Mouse (Mus musculus): ENCODE measurements at regions not wholly inside any gene's neighbourhood (a gene's known extent, or its start where the extent isn't known, plus 50 kb on each side); places are given as distances from the start of the nearest gene placed in this dataset.
A peak's percentile ranks its signal among the peaks of the same experiment; 100 is the strongest.
"Not testable (repeated sequence)": the region's sequence is repeated elsewhere in the genome, so short reads cannot be mapped to it uniquely, and the experiment has no call there.

- Histone ChIP-seq H3K27me3 (no peaks in the 10 kb centered on the region), H3K27ac (no peak overlapping the region), H3K9ac (no peak overlapping the region), H3K4me1 (replicated peaks) (peaks cover 4% of the 10 kb centered on the region), H3K4me2 (no peak overlapping the region), H3K9me3 (replicated peaks) (no peaks in the 10 kb centered on the region), H3K4me3 (no peak overlapping the region), H3K36me3 (no peaks in the 10 kb centered on the region)
- 0 out of 2 replicates have a peak, but pooled peaks have one; percentile 43 for ATAC-seq (replicated peaks; ENCODE audit: insufficient number of reproducible peaks, insufficient read depth, low FRiP score, low read depth)
- 45% methylated on average over 9 of the region's 9 CpGs for WGBS
Measured at GRCm38 (mm10) chr13:52306783-52307440, 224.2 kb downstream of the Diras2 start.

GRCm38 (mm10) chr13:52310954-52311353 is 220.1 kb downstream of the Diras2 start:
- Histone ChIP-seq H3K4me2 (no peak overlapping the region), H3K27me3 (no peaks in the 10 kb centered on the region), H3K4me1 (replicated peaks) (peaks cover 4% of the 10 kb centered on the region), H3K27ac (no peak overlapping the region), H3K9ac (no peak overlapping the region), H3K9me3 (replicated peaks) (no peaks in the 10 kb centered on the region), H3K4me3 (no peak overlapping the region), H3K36me3 (no peaks in the 10 kb centered on the region)
- 39% methylated on average over 2 of the region's 2 CpGs for WGBS
- no peak for ATAC-seq (replicated peaks; ENCODE audit: insufficient number of reproducible peaks, insufficient read depth, low FRiP score, low read depth)

- Histone ChIP-seq H3K4me1 (replicated peaks) (no peaks in the 10 kb centered on the region), H3K9ac (no peak overlapping the region), H3K27ac (no peak overlapping the region), H3K9me3 (replicated peaks) (no peaks in the 10 kb centered on the region), H3K4me2 (no peak overlapping the region), H3K4me3 (no peak overlapping the region), H3K27me3 (no peaks in the 10 kb centered on the region), H3K36me3 (no peaks in the 10 kb centered on the region)
- ATAC-seq (replicated peaks; ENCODE audit: insufficient number of reproducible peaks, insufficient read depth, low FRiP score, low read depth), result no peak
- 93% methylated on average over 2 of the region's 2 CpGs for WGBS
Measured at GRCm38 (mm10) chr13:52318276-52318675, 212.8 kb downstream of the Diras2 start.

GRCm38 (mm10) chr13:52323691-52324090 is 207.4 kb downstream of the Diras2 start:
- H3K4me2 ChIP-seq, result no peak overlapping the region
- no peaks in the 10 kb centered on the region; the same call in 1 of the 2 replicates for H3K27me3 ChIP-seq
- H3K9me3 ChIP-seq (replicated peaks), result no peaks in the 10 kb centered on the region
- H3K36me3 ChIP-seq, result no peaks in the 10 kb centered on the region
- WGBS, result 43% methylated on average over 3 of the region's 3 CpGs
- H3K4me1 ChIP-seq (replicated peaks), result no peaks in the 10 kb centered on the region; the same call in 1 of the 2 replicates
- no peak overlapping the region for H3K27ac ChIP-seq
- H3K4me3 ChIP-seq, result no peak overlapping the region
- no peak overlapping the region for H3K9ac ChIP-seq
- ATAC-seq (replicated peaks; ENCODE audit: insufficient number of reproducible peaks, insufficient read depth, low FRiP score, low read depth), result no peak

- WGBS, result 78% methylated on average over 3 of the region's 3 CpGs
- H3K36me3 ChIP-seq; ATAC-seq (replicated peaks; ENCODE audit: insufficient number of reproducible peaks, insufficient read depth, low FRiP score, low read depth); H3K27ac ChIP-seq; H3K4me3 ChIP-seq; H3K9ac ChIP-seq; H3K4me2 ChIP-seq; H3K4me1 ChIP-seq (replicated peaks); H3K27me3 ChIP-seq; H3K9me3 ChIP-seq (replicated peaks): not testable (repeated sequence)
Measured at GRCm38 (mm10) chr13:52324378-52324777, 206.7 kb downstream of the Diras2 start.

GRCm38 (mm10) chr13:52325647-52326046 is 205.4 kb downstream of the Diras2 start:
- WGBS, result 82% methylated on average over 6 of the region's 6 CpGs
- H3K9me3 ChIP-seq (replicated peaks); ATAC-seq (replicated peaks; ENCODE audit: insufficient number of reproducible peaks, insufficient read depth, low FRiP score, low read depth); H3K4me1 ChIP-seq (replicated peaks); H3K9ac ChIP-seq; H3K27ac ChIP-seq; H3K27me3 ChIP-seq; H3K4me3 ChIP-seq; H3K36me3 ChIP-seq; H3K4me2 ChIP-seq: not testable (repeated sequence)

GRCm38 (mm10) chr13:52327734-52328133 is 203.3 kb downstream of the Diras2 start:
- Histone ChIP-seq H3K27me3 (no peaks in the 10 kb centered on the region; the same call in 1 of the 2 replicates), H3K36me3 (no peaks in the 10 kb centered on the region), H3K4me2 (no peak overlapping the region), H3K4me3 (no peak overlapping the region), H3K27ac (no peak overlapping the region), H3K4me1 (replicated peaks) (no peaks in the 10 kb centered on the region; the same call in 1 of the 2 replicates), H3K9me3 (replicated peaks) (no peaks in the 10 kb centered on the region), H3K9ac (no peak overlapping the region)
- no peak for ATAC-seq (replicated peaks; ENCODE audit: insufficient number of reproducible peaks, insufficient read depth, low FRiP score, low read depth)
- WGBS, result 88% methylated on average over 9 of the region's 9 CpGs

GRCm38 (mm10) chr13:52328766-52329165 is 202.3 kb downstream of the Diras2 start:
- H3K36me3 ChIP-seq, result no peaks in the 10 kb centered on the region
- no peak overlapping the region for H3K27ac ChIP-seq
- no peaks in the 10 kb centered on the region; the same call in 1 of the 2 replicates for H3K4me1 ChIP-seq (replicated peaks)
- H3K27me3 ChIP-seq, result no peaks in the 10 kb centered on the region; the same call in 1 of the 2 replicates
- H3K4me3 ChIP-seq, result no peak overlapping the region
- ATAC-seq (replicated peaks; ENCODE audit: insufficient number of reproducible peaks, insufficient read depth, low FRiP score, low read depth), result no peak
- no peak overlapping the region for H3K9ac ChIP-seq
- no peak overlapping the region for H3K4me2 ChIP-seq
- H3K9me3 ChIP-seq (replicated peaks), result no peaks in the 10 kb centered on the region
- WGBS, result 66% methylated on average over 8 of the region's 8 CpGs

- Histone ChIP-seq H3K9me3 (replicated peaks) (no peaks in the 10 kb centered on the region), H3K27me3 (no peaks in the 10 kb centered on the region; the same call in 1 of the 2 replicates), H3K36me3 (no peaks in the 10 kb centered on the region), H3K4me1 (replicated peaks) (no peaks in the 10 kb centered on the region), H3K4me3 (no peak overlapping the region), H3K9ac (no peak overlapping the region), H3K27ac (no peak overlapping the region), H3K4me2 (no peak overlapping the region)
- WGBS, result 91% methylated on average over 5 of the region's 5 CpGs
- no peak for ATAC-seq (replicated peaks; ENCODE audit: insufficient number of reproducible peaks, insufficient read depth, low FRiP score, low read depth)
Measured at GRCm38 (mm10) chr13:52331068-52331467, 200.0 kb downstream of the Diras2 start.

- 68% methylated on average over 3 of the region's 3 CpGs for WGBS
- H3K4me2 ChIP-seq, result no peak overlapping the region
- no peak overlapping the region for H3K27ac ChIP-seq
- H3K9ac ChIP-seq, result no peak overlapping the region
- no peaks in the 10 kb centered on the region for H3K9me3 ChIP-seq (replicated peaks)
- no peaks in the 10 kb centered on the region for H3K27me3 ChIP-seq
- no peak overlapping the region for H3K4me3 ChIP-seq
- no peak for ATAC-seq (replicated peaks; ENCODE audit: insufficient number of reproducible peaks, insufficient read depth, low FRiP score, low read depth)
- H3K4me1 ChIP-seq (replicated peaks), result 0 out of 2 replicates have a peak, but pooled peaks cover 3% of the 10 kb centered on the region
- H3K36me3 ChIP-seq, result no peaks in the 10 kb centered on the region
Measured at GRCm38 (mm10) chr13:52334962-52335361, 196.1 kb downstream of the Diras2 start.

- H3K9ac ChIP-seq, result no peak overlapping the region
- H3K27ac ChIP-seq, result no peak overlapping the region
- no peaks in the 10 kb centered on the region for H3K9me3 ChIP-seq (replicated peaks)
- no peak for ATAC-seq (replicated peaks; ENCODE audit: insufficient number of reproducible peaks, insufficient read depth, low FRiP score, low read depth)
- no peaks in the 10 kb centered on the region for H3K27me3 ChIP-seq
- 0 out of 2 replicates have a peak, but pooled peaks cover 3% of the 10 kb centered on the region for H3K4me1 ChIP-seq (replicated peaks)
- no peaks in the 10 kb centered on the region for H3K36me3 ChIP-seq
- 72% methylated on average over 7 of the region's 7 CpGs for WGBS
- H3K4me3 ChIP-seq, result no peak overlapping the region
- H3K4me2 ChIP-seq, result no peak overlapping the region
Measured at GRCm38 (mm10) chr13:52337936-52338335, 193.1 kb downstream of the Diras2 start.

GRCm38 (mm10) chr13:52339156-52339555 is 191.9 kb downstream of the Diras2 start:
- WGBS, result 52% methylated on average over 10 of the region's 10 CpGs

More at GRCm38 (mm10) chr13:52339156-52339555, 191.9 kb downstream of the Diras2 start:
- Histone ChIP-seq H3K4me3 (no peak overlapping the region), H3K4me1 (replicated peaks) (0 out of 2 replicates have a peak, but pooled peaks cover 3% of the 10 kb centered on the region), H3K9ac (no peak overlapping the region), H3K36me3 (no peaks in the 10 kb centered on the region), H3K4me2 (no peak overlapping the region), H3K27ac (no peak overlapping the region), H3K9me3 (replicated peaks) (no peaks in the 10 kb centered on the region), H3K27me3 (no peaks in the 10 kb centered on the region)
- no peak for ATAC-seq (replicated peaks; ENCODE audit: insufficient number of reproducible peaks, insufficient read depth, low FRiP score, low read depth)
